Mouse (Mus musculus) retina, adult 2 months (tissue): ENCODE measurements around the gene Slc28a1.
"Not testable (repeated sequence)": the region's sequence is repeated elsewhere in the genome, so short reads cannot be mapped to it uniquely, and the experiment has no call there.

Experiments used
- DNase-seq: peaks from one replicate; pipeline ENCODE4 v3.0.0-alpha.2; 2012; ENCODE audit warnings: low read depth, low spot score

The Slc28a1 gene

DNA sequence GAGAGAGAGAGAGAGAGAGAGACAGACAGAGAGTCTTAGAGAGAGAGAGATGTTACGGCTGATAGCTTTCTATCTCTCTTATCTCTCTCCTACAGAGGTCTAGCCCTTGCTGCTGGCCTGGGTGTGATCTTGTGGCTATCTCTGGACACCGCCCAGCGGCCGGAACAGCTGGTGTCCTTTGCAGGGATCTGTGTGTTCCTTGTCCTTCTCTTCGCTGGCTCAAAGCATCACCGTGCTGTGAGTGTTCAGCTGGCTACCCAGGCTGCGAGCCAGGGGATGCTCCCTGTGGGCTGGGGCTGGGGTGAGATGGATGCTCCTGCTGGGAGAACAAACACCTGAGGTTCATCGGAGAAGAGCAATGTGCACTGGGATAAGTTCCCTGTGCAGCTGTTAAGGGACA is 10.2 kb downstream of the Slc28a1 start:
- DNase-seq: no peak

DNA sequence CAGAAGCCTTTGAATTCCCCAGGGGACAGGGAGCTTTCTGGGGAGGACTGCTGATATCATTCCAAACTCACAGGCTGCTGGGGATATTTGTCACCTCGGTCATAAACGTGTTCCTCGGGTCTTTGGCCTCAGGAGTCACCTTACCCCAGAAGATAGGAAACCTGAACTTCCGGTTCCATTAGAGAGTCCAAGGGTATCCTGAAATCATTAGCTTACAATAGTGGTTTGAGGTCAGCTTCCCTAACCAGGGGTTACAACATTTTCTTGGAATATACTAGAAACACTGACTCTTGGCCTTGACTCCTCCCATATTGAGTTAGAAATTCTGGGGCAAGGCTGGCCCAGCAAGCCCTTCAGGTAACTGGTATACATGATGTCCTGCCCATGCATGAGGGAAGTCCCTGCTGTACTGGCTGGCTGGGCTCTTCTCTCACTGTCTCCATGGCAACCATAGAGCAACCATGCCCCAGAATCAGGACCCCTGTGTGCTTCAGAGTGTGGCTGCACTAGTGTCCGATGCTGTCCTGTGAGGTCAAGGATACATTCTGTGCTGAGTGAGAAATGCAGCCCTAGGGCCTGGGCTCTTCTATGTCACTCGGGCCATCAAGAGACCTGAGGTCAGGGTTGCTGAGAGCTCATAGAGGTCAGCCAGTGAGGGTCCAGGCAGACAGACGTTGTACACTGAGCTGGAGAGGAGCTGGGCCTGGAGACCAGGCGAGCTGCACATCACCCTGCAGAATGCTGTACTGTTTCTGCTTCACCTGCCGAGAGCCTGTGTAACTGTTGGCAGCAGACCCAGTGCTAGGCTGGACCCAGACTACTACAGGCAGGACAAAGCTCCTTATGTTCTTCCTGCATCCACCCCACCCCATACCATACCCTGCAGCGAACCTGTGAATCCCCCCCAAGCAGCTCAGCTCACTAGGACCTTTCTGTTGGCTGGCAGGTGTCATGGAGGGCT is 10.9 kb downstream of the Slc28a1 start:
- DNase-seq: no peak

DNA sequence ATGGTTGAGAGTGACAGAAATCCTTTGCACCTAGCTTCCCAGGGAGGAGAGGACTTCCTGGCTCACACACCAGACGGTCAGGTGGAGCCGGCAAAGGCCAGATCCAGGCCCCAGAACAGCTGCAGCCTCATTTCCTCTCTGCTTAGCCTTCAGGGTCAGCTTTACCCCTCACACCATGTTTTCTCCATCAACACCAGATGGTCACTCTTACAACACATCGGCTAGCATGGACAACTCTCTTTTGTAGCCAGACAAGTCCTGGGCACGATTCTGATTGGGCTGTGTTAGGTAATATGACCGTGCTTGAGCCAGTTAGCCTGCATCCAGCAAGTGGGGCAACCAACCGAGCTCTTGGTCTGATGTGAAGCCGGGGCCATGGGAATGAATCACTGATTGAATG is 17.3 kb downstream of the Slc28a1 start:
- no peak for DNase-seq

DNA sequence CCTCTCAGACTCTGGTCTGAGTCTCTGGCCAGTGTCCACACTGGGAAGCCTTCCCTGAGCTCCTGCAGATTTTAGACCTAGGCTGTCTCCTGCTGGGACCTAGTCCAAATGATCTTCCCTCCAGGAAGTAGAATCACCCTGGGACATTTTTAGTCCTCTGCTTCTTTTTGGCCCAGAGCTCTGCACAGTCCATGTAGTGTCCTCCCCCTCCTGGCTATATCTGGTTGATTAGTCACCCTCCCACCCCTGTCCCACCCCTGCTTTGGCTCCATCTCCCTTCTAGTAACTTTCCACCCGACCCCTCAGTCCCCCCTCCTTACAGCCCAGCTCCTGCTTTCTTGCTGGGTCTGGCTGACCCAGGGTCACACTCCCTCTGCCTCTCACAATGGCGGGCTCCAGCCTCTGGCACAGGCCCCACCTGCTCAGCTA is 18.3 kb downstream of the Slc28a1 start:
- DNase-seq: no peak

DNA sequence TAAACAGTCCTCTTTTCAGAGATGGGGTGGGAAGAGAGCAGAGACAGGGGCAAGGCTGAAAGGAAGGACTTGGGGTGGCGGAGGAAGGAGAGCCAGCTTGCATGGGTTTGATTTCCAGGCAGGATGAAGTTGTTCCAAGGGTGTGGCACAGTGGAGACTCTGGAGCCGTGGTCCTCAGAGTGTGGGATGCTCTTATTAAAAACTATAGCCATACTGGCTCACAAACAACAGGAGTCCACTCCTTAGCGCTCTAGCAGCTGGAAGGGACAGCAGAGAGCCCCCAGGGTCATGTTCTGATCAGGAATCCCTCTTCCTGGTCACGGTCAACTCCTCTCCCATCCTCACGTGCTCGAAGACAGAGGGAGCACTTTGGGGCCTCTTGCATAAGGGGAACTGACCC is 18.8 kb downstream of the Slc28a1 start:
- DNase-seq: no peak

DNA sequence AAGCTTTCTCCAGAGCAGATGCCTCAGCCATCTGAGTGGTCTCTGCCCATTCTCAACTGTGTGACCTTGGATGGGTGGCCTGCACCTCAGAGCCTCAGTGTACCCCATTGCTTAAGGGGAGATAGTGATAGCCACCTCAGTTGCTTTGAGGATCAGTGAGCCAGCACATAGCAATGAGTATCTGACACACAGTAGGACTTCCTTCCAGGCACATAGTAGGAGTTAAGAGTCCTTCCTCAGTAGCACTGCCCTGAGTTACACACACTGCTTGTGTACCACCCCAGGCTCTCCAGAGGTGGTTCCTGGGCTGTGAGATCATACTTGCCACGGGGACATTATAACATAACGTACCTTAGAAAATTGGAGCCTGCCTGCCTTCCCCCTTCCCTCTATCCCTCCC is 19.3 kb downstream of the Slc28a1 start:
- no peak for DNase-seq

DNA sequence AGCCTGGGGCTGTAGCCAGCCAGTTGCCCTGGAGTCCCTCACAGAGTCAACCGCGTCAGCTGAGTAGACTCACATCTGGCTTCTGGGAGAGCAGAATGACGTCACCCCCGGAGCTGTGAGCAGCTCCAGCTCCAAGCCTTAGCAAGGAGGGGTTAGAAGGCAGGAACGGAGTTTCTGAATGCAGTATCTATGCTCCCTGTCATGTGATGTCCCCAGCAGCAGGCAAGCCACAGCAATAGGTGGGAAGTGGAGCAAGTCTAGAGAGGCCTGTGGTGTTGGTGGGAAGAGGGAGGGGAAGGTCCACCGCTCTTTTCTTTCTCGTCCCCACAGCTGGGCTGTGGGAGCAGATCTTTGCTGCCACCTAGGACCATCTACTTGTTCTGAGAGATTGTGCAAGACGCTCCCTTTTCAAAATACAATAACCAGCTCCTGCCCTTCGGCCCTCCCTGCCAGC is 20.0 kb downstream of the Slc28a1 start:
- DNase-seq: peak; percentile 23

DNA sequence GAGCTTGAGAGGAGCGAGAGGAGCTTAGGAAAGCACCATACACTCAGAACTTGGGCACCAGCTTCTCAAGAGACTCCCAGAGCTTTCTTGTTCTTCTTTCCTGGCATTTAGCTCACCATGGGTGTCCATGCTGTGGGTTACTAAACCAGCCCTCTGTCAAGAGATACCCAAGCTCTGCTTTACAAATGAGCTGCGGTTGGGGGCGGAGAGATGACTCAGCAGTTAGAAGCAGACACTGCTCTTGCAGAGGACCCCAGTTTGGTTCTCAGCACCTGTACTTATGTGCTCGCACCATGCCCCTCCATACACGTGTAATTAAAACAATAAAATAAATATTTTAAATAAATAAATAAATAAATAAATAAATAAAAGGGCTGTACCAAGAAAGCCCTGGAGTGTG is 22.7 kb downstream of the Slc28a1 start:
- DNase-seq: no peak

DNA sequence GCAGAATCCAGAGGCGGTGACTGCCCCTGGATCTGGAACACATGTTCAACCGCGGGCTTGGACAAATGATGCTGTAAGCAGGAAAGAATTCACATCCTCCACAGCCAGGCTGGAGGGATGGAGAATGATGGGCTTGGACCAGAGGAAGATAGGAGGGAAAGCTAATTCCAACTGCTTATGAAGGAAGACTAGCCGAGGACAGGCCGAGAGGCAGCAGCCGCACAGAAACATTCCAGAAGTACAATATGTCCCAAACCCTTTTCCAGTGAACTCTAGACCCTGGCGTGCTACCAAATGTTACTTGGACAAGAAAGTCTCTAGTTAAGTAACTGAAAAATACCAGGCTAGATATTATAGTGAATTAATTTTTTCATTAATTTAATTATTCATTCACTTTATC is 24.5 kb downstream of the Slc28a1 start:
- no peak for DNase-seq

DNA sequence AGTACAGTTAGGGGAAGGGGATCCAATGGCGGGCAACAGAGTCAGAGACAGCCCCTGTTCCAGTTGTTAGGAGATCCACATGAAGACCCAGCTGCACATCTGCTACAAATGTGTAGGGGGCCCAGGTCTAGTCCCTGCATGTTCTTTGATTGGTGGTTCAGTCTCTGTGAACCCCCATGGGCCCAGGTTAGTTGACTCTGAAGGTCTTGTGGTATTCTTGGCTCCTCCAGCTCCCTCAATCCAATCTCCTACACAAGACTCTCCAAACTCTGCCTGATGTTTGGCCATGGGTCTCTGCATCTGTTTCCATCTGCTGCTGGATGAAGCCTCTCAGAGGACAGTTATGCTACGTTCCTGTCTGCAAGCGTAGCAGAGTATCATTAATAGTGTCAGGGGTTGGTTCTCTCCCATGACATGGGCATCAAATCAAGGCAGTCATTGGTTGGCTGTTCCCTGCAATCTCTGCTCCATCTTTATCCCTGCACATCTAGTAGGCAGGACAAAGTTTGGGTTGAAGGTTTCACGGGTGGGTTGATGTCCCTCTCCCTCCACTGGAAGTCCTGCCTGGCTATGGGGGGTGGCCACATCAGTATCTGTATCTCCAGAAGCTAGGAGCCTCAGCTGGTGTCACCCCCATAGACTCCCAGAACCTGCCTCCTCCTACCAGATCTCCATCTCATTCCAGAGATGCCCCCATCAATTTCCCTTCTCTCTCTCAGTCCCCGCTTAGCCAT is 25.2 kb downstream of the Slc28a1 start:
- no peak for DNase-seq

DNA sequence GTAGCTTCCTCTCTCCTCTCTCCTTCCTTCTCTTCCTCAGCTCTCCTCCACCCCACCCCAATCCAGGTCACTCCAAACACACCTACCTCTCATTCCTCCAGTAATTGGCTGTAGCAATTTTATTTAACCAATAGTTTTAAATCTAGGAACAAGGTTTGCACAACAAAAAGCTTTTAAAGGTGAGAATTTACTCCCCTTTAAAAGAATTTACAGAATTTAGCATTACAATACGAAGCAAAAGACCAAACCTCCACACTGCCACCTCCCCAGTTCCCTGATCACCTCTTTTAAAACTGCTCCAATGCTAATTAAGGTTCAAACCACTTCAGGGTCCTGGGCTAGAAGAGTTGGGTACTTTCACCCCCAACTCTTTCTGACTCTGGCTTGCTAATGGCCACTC is 26.9 kb downstream of the Slc28a1 start:
- DNase-seq: no peak

DNA sequence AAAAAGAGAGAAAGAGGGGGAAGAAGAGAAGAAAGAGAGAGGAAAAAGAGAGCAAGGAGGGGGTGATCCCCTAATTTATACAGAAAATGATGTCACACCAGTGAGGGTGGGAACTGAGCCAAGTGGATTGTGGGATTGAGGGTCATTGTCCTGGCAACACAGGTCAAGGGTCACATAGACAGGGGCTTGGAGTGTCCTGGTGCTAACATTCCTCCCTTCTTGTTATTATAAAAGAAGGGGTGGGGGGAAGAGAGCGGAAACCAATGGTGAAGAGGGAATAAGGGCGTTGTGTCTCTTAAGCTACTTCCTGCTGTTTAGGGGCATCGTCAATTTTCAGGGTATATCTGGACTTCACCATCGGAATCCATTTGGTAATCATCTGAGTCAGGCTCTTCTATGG is 28.5 kb downstream of the Slc28a1 start:
- not testable (repeated sequence) for DNase-seq

DNA sequence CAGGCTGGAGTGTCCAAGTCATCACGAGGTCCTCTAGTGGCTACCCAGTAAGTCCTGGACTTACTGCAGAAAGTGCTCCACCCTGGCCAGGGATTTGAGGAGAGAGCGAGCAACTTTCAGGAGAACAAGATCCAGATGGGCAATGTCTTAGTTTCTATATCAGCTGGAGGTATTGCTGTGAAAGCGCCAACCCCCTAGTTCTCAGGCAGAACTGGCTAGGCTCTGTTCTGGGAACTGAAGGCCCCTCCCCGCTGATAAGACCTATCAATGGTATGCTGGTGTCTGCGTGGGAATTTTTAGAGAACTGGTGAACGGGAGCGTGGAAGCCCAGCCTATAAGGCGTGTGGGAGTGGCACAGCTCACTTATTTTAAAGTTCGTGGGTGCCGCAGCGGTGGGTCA is 35.2 kb downstream of the Slc28a1 start:
- DNase-seq: no peak

DNA sequence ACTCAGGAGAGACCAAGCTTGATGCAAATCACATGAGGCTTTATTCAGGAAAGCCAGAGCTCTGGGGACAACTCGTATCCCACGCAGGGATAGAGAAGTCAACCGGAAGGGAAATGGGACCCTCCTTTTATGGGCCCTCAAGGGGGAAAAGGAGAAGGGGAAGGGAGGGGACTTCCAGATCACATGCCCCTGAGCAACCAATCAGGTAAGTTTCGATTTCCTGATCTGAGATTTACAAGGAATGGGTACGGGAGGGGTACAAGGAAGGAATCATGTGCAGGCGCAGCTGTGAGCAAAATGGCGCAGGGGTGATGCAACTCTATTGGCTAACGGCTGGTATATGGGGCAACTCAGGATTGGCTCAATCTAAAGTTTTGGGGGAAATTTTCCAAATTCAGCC is 36.6 kb downstream of the Slc28a1 start:
- no peak for DNase-seq

DNA sequence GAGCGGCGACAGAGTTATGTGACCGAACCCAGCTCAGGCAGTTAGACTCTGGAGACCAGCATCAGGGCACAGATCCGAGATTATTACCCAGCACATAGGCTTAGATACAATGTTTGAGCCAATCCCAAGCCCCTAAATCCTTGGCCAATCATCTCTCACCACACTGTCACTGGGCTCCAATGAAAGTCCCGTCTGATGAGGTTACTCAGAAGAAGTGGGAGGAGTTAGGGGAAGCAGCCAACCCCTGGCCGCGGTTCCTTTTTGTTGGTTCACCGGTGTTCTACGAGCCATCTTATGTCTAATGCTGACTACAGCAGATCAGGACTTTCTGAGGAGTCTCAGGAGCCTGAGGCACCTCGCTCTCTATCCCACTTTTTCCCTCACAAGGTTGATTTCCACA is 37.7 kb downstream of the Slc28a1 start:
- no peak for DNase-seq

DNA sequence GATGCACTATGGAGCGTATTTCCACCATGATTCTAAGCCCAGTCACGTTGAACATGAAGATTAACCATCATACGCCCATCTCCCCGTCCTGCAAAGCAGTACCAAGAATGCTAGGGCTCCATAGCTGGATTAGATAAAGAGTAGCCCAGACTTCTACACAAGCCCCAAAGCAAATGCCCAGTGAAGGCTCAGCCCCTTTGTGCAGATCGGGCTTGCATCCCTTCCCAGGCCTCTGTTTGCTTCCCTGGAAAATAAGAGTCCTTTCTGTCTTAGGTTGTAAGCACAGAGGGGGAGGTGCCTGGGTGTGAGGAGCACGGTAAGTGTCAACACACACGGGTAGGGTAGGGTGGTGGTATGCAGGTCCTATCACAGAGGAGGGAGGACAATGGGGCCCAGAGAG is 38.2 kb downstream of the Slc28a1 start:
- no peak for DNase-seq

DNA sequence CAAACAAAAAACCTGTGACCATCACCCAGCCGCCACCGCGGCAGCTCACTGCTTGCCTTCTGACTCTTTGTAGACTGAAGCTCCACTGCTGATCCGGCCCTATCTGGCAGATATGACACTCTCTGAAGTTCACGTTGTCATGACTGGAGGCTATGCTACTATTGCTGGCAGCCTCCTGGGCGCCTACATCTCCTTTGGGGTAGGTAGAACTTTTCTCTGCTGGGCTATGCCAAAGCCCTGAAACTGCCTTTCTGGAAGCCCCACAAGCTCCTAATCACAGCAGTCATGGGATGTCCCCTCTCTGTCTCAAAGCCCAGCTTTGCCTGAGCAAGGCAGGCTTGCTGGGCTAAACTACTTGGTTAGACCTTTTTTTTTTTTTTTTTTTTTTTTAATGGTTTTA is 38.7 kb downstream of the Slc28a1 start:
- no peak for DNase-seq

DNA sequence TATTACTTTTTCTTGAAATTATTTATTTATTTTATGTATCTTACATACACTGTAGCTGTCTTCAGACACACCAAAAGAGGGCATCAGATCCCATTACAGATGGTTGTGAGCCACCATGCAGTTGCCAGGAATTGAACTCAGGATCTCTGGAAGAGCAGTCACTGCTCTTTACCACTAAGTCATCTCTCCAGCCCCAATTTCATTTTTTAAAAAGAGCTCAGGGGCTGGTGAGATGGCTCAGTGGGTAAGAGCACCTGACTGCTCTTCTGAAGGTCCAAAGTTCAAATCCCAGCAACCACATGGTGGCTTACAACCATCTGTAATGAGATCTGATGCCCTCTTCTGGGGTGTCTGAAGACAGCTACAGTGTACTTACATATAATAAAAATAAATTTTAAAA is 39.6 kb downstream of the Slc28a1 start:
- DNase-seq: not testable (repeated sequence)

DNA sequence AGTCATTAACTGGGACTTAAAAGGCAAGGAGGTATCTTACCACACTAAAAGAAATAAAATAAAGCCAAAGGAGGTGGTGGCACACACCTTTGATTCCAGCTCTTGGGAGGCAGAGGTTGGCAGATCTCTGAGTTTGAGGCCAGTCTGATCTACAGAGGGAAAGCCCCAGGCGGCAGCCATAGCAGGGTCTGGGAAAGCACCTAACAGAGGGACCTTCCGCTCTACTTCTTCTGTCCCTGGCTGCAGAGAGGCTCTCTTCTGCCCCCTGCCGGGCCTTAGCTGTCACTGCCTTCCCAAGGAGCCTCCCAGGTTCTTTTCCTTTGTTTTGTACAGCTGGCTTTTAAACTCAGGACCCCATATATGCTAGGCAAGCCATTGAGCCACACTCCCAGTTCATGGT is 40.4 kb downstream of the Slc28a1 start:
- peak; percentile 41 for DNase-seq

DNA sequence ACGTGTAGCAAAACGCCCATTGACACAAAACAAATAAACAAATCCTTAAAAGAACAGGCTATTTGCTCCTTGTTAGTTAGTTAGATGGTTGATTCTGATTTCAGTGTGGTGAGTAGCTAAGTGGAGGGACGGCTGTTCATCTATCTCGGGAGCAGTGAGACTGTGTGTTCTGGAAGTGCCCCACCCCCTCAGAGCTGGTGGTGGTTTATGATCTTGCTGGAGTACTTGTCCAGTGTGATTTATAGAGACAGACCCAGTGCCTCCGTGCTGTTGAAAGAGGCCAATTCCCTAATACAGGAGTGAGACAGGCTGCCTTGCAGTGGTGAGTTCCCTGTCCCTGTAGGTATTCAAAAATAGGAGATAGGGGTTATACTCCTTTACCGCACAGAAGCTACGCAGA is 44.3 kb downstream of the Slc28a1 start:
- no peak for DNase-seq

DNA sequence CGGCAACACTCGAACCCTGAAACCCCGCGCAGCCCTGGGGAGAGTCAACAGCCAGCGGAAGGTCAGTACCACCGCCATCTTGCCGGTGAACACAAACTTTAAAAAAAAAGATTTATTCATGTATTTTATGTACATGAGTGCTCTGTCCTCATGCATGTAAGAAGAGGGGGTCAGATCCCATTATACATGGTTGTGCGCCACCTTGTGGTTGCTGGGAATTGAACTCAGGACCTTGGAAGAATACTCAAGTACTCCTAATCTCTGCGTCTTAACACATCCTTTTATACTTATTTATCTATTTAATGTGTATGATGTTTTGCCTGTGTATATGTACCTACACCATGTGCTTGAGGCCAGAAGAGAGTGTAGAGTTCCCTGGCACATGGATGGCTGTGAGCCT is 47.1 kb downstream of the Slc28a1 start:
- DNase-seq: peak; percentile 30

DNA sequence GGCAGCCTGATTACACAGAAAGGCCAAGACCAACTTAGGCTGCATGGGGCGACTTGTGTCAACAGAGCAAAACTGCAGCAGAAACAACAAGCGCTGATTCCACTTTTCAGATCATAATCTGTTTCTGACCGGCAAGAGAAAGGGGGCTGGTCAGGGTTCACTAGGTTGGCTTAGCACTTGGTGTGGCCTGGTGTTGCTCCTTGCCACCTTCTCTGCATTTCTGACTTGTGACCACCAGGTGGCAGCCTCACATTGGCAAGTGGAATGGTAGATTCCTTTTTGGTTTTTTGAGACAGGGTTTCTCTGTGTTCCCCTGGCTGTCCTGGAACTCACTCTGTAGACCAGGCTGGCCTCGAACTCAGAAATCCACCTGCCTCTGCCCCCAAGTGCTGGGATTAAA is 47.7 kb downstream of the Slc28a1 start:
- peak; percentile 56 for DNase-seq

DNA sequence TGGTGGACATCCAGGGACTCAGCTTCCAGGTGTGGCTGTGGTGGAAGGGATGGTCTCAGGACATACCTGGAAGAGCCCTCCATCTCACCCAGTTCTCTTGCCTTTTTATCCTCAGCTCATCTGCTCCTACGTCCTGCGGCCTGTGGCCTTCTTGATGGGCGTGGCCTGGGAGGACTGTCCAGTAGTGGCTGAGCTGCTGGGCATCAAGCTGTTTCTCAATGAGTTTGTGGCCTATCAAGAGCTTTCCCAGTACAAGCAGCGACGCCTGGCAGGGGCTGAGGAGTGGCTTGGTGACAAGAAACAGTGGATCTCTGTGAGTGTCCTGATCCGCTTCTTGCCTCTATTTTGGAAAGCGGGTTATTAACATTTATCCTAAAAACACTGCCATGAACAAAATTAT is 49.8 kb downstream of the Slc28a1 start:
- no peak for DNase-seq
